Mouse (Mus musculus) ES-Bruce4 (cell line): ENCODE data around the gene Fam107b. TPM values are rescaled to one million over a fixed set of nuclear protein-coding genes. Genes with fewer than 3 reads are reported as not detected.

Source experiments
- H3K27ac ChIP-seq: 2 replicates; pipeline ENCODE4 v1.5.1; 2012; ENCODE audit warnings: low read length, inconsistent platforms; ENCODE audit not compliant: insufficient read depth
- H3K27me3 ChIP-seq: 2 replicates; pipeline ENCODE4 v1.6.1; 2012; ENCODE audit warnings: mild to moderate bottlenecking, low read length, inconsistent platforms; ENCODE audit not compliant: control insufficient read depth, poor library complexity, insufficient read depth, severe bottlenecking
- H3K36me3 ChIP-seq: 2 replicates; pipeline ENCODE4 v1.6.1; 2012; ENCODE audit warnings: inconsistent platforms, mild to moderate bottlenecking, low read length, moderate library complexity; ENCODE audit not compliant: control insufficient read depth, poor library complexity, insufficient read depth, severe bottlenecking
- H3K4me1 ChIP-seq: one replicate; pipeline ENCODE4 v1.8.1; 2011; ENCODE audit warnings: low read length; ENCODE audit not compliant: control insufficient read depth, insufficient read depth
- H3K4me3 ChIP-seq: 2 replicates; pipeline ENCODE4 v1.5.1; 2011; ENCODE audit warnings: low read depth, mild to moderate bottlenecking, low read length
- H3K9ac ChIP-seq: 2 replicates; pipeline ENCODE4 v1.6.1; 2012; ENCODE audit warnings: low read depth, mild to moderate bottlenecking, inconsistent platforms; ENCODE audit not compliant: poor library complexity, severe bottlenecking
- H3K9me3 ChIP-seq: replicated peaks from 2 replicates; pipeline ENCODE4 v1.6.1; 2012; ENCODE audit warnings: mild to moderate bottlenecking, low read length, inconsistent platforms; ENCODE audit not compliant: control insufficient read depth, poor library complexity, insufficient read depth, severe bottlenecking
- CTCF ChIP-seq: IDR thresholded peaks from one replicate; pipeline ENCODE4 v1.8.1; 2011; ENCODE audit warnings: low read depth, low read length
- EP300 ChIP-seq: IDR thresholded peaks from 2 replicates; pipeline ENCODE4 v1.6.1; 2011; ENCODE audit warnings: low read depth, low read length; ENCODE audit not compliant: insufficient read depth
- POLR2A ChIP-seq: IDR thresholded peaks from one replicate; pipeline ENCODE4 v1.8.1; 2011; ENCODE audit warnings: low read length; ENCODE audit not compliant: insufficient read depth
- polyA plus RNA-seq: library from polyadenylated mRNA; stranded (reverse); fragments of >200 nt; gene quantifications from 2 replicates; pipeline ENCODE4 v1.2.4, GENCODE M21; 2011; ENCODE audit warnings: low read depth; ENCODE audit not compliant: missing spikeins, insufficient read depth, insufficient read length

Gene Fam107b
- polyA plus RNA-seq, 1 experiment: 54.4 TPM

DNA sequence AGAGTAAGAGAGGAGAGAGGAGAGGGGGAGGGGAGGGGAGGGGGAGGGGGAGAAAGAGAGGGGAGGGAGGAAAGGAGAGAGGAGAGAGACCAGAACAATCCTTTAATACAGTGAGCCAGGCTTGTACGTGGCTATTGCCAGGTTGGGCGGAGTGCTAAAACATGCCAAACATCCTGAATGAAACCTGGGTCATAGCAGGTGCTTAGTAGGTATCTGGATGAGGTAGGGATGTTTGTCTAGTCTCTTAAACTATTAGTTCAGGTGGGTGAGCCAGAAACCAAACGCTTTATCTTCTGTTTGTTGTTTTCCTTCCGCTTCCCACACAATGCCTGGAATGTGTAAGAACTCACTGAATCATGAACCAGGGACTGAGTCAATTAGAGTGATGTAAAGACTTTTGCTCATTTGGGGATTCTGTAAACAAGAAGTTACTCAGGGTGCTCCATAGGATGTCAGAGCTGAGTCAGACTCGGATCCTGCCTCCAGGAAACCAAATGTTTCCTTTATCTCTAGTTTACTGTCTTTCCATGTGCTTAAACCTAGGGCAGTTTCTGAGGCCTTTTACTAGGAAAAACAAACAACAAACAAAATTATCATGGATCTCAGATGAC lies 89.1 kb downstream of the Fam107b start:
- Histone ChIP-seq H3K4me3 (no peak overlapping the region), H3K9ac (no peak overlapping the region), H3K9me3 (no peaks in the 10 kb centered on the region), H3K4me1 (no peaks in the 10 kb centered on the region), H3K27me3 (no peaks in the 10 kb centered on the region; the same call in none of the 2 replicates), H3K27ac (no peak overlapping the region), H3K36me3 (no peaks in the 10 kb centered on the region)
- TF ChIP-seq CTCF: no peak
- TF ChIP-seq POLR2A: no peak
- TF ChIP-seq EP300: no peak

DNA sequence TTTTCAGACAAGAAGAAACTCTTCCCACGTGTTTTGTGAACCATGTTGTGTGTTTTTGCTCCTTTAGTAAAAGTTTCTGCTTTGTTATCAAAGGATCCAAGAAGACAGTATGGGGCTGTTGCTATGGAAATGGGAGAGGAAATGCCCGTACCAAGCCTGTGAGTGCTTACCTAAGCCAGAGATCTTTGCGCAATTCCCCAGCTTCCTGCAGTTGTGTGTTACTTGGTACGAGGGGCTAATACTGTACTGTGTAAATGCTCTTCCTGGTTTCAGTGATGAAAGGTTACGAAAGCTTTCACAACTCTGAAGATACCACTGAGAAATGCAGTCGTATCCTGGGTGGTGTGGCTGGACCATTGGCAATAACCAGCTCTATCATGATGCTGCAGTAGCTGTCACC lies 93.8 kb downstream of the Fam107b start:
- Histone ChIP-seq H3K27ac (no peak overlapping the region), H3K9ac (no peak overlapping the region), H3K4me3 (no peak overlapping the region), H3K4me1 (no peaks in the 10 kb centered on the region), H3K27me3 (no peaks in the 10 kb centered on the region), H3K9me3 (no peaks in the 10 kb centered on the region), H3K36me3 (no peaks in the 10 kb centered on the region)
- TF ChIP-seq CTCF (no peak), EP300 (no peak), POLR2A (no peak)

DNA sequence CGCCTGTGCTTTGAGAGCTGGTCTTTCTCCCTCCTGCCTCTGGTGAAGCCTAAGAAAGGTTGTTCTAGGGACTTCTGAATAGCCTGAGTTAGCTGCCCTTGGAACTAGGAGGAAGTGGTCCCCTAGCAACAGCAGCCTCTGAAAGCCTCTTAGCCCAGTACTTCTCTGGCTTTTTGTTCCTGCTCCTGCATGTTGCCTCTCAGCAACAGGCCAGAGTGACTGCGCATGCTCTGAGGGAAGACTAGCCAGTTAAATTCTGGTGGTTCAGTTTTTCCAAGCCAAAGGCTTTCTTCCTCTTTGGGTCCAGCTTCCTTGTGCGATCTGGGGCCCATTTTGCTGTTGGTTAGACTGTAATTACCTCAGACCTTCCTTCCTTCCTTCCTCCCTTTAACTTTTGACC lies 98.4 kb downstream of the Fam107b start:
- H3K4me3 ChIP-seq: no peak overlapping the region
- H3K9ac ChIP-seq: no peak overlapping the region
- H3K36me3 ChIP-seq: no peaks in the 10 kb centered on the region
- no peaks in the 10 kb centered on the region for H3K9me3 ChIP-seq
- no peak overlapping the region for H3K27ac ChIP-seq
- no peaks in the 10 kb centered on the region for H3K27me3 ChIP-seq
- TF ChIP-seq EP300: no peak
- no peak for TF ChIP-seq POLR2A
- no peak for TF ChIP-seq CTCF
- no peaks in the 10 kb centered on the region for H3K4me1 ChIP-seq

DNA sequence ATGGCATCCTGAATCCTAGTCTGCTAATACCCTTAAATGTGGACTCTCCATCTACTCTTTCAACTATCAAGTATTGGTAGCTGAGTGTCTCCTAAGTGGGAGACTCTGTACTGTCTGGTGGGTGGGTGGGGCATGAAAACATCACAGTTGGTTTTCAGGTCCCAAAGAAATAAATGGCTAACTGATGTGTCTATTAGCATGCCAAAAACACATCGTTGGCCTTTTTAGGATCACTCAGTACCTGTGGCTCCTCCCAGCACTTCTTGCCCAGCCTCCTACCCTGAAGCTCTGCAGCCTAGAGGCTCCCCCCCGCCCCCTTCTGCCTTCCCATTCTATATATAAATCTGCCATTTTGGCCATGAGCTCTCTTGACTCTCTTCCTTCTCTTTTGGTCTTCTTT lies 99.4 kb downstream of the Fam107b start:
- Histone ChIP-seq H3K27me3 (no peaks in the 10 kb centered on the region), H3K9me3 (no peaks in the 10 kb centered on the region), H3K27ac (no peak overlapping the region), H3K4me1 (no peaks in the 10 kb centered on the region), H3K4me3 (no peak overlapping the region), H3K9ac (no peak overlapping the region), H3K36me3 (no peaks in the 10 kb centered on the region)
- TF ChIP-seq POLR2A (no peak), CTCF (no peak), EP300 (no peak)

DNA sequence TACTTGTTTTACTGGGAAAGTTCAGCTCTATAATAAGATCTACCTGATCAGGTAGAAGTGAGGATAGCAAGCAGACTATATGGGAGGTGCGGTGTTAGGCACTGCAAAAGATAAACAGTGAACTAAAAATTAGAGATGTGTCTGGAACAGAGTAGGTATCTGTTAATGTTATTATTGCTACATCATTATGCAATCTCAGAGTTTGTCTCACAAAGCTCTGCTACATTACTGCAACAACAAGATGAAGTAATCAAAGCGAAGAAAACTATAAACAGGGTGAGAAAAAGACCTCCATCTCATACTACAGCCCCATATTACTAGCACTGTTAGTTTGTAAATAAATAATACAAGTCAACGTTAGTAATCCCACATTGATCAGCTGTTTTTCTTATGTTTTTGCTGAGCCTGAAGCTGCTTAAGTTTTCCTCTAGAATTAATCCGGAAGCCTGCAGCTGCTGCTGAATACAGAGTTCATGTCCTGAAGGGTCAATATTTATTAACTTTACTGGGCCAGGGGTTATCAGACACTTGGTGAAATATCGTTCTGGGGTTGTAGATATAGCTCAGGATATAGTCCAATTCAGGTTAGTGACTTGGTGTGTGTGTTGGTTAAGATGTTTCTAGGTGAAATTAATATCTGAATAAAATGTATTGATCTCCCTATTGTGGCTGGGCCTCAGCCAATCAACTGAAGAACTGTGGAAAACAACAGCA lies 102.5 kb downstream of the Fam107b start:
- Histone ChIP-seq H3K9ac (no peak overlapping the region), H3K27me3 (no peaks in the 10 kb centered on the region), H3K27ac (no peak overlapping the region), H3K4me3 (no peak overlapping the region), H3K36me3 (no peaks in the 10 kb centered on the region), H3K9me3 (no peaks in the 10 kb centered on the region), H3K4me1 (no peaks in the 10 kb centered on the region)
- TF ChIP-seq CTCF (no peak), EP300 (no peak), POLR2A (no peak)

DNA sequence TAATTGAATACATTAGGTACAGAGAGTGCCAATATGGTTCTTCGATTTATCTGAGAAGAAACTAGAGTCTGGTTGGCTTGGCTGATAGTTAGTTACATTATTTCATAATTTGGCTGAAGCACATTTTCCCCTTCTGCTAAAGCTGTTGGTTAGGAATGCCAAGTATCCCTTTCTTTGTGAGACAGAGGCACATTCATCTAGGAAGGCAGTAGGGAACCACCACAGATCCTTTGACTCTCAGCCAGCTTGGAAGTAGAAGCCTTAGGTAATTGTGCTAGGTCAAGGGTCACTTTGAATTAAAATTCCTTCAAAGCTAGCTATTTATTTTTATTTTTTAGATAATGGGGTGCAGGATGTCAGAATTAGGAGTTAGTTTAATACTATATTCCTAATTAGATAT lies 105.2 kb downstream of the Fam107b start:
- no peaks in the 10 kb centered on the region for H3K27me3 ChIP-seq
- H3K9ac ChIP-seq: no peak overlapping the region
- no peak overlapping the region for H3K4me3 ChIP-seq
- H3K4me1 ChIP-seq: no peaks in the 10 kb centered on the region
- no peaks in the 10 kb centered on the region for H3K9me3 ChIP-seq
- H3K36me3 ChIP-seq: no peaks in the 10 kb centered on the region
- TF ChIP-seq CTCF (no peak), EP300 (no peak), POLR2A (no peak)
- no peak overlapping the region for H3K27ac ChIP-seq
